Mouse (Mus musculus) adrenal gland, postnatal 10 days (tissue): Measurements from ENCODE around the gene Fance. TPM values are rescaled to one million over a fixed set of nuclear protein-coding genes. Genes with fewer than 3 reads are reported as not detected.
"Not testable (repeated sequence)": the region's sequence is repeated elsewhere in the genome, so short reads cannot be mapped to it uniquely, and the experiment has no call there.

Experiments
- DNase-seq: peaks from one replicate; pipeline ENCODE4 v3.0.0; 2021; ENCODE audit warnings: mixed read lengths
- total RNA-seq, 2 experiments: library from RNA; stranded (reverse); gene quantifications; 2 replicates each; pipeline ENCODE4 v1.2.3; 2021

Fance gene
- total RNA-seq, 2 experiments from 2014 or later: 24.2 to 36.2 TPM

GRCm38 (mm10) chr17:28291346-28291745 is 22.0 kb upstream of the Fance start:
- DNase-seq: no peak

DNA sequence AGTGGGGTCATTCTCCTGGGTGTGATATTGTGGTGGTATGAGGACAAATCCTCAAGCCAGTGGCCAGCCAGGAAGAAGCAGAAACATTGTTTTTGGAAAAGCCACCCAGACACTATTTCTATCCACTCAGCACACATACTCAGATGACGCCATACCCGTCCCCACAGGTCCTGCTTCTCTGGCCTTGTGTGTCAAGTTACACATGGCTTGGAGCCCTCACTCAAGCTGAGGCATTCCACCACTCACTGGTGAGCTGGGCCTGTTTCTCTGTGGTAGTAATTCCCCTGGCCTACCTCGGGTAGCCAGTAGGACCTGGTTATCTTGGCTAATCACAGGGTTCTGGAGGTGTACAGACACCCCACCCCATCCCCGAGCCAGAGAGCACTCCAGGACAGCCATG is 19.6 kb upstream of the Fance start:
- DNase-seq: no peak

DNA sequence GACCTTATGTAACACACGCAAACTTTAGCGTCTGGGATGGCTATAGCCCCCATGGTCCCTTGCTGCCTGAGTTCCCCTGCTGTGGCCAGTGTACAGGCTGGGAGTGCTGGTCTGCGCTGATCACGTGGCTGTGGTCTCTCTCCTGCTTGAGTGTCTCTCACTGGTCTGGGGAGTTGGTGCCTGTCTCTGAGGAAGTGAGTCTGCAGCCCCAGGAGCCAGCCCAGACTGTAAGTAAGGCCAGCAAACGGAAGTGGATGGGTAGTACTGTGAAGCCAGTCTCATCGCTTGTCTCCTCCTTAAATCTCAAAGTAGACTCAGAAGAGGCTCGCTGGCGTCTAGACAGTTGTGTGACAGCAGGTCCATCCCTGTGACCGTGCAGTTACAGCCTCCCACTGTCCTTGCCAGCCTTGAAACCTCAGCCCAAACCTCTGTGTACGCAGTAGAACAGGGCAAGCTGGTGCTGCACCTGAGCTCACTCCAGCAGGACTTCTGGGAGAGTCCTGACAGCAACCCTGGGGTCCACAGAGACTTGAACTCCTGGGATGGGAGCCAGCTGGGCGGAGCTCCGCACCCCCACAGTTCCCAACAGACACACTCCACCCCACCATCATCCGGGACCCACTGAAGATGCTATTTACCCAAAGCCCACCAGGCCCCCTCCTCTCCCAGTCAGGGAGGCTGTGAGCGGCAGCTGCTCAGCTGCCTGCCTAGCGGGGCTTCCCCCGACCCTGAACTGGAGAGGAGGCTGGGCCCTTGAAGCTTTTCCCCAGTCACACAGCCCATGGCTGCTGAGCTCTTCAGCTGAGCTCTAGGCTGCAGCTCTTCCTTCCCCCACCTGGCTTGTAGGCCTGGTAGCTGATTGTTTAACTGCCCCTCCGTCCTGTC is 18.6 kb upstream of the Fance start:
- DNase-seq: no peak

DNA sequence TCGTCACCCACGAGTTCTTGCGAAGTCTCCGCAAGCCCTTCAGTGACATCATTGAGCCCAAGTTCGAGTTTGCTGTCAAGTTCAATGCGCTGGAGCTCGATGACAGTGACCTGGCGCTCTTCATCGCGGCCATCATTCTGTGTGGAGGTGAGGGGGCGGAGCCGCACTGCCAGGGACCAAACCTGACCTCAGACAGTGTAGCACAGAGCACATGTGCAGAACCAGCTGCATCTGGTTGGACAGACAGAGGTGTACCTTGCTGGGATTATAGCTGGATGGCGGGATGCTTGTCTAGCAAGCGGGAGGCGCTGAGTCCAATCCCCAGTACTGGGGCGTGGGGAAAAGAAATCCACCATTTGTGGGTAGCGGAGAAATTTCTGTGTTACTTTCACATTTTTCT is 14.4 kb upstream of the Fance start:
- no peak for DNase-seq

- no peak for DNase-seq
Measured at GRCm38 (mm10) chr17:28299669-28300320, 13.5 kb upstream of the Fance start.

DNA sequence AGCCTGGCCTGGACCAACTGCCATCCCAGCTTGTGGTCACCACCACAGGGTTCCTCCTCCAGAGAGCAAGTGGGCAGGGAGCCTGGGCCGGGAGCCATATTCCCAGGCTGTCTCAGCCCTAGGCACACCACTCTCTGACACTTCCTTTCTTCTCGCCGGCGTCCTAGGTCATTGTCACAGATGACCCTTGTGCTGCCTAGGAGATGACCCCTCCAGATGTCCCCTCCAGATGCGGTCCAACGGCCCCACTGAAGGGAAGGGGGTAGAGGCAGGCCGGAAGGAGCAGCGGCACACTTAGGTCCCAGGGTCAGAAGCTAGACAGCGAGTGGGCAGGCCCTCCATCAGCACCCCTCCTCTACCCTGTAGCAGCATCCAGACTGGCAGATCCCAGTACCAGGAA is 13.0 kb upstream of the Fance start:
- no peak for DNase-seq

- DNase-seq: no peak
Measured at GRCm38 (mm10) chr17:28300850-28301249, 12.5 kb upstream of the Fance start.

GRCm38 (mm10) chr17:28305172-28305571 is 8.1 kb upstream of the Fance start:
- no peak for DNase-seq

GRCm38 (mm10) chr17:28308297-28309195 is 4.8 kb upstream of the Fance start:
- peak; percentile 94 for DNase-seq

GRCm38 (mm10) chr17:28310831-28311230 is 2.5 kb upstream of the Fance start:
- DNase-seq: no peak

DNA sequence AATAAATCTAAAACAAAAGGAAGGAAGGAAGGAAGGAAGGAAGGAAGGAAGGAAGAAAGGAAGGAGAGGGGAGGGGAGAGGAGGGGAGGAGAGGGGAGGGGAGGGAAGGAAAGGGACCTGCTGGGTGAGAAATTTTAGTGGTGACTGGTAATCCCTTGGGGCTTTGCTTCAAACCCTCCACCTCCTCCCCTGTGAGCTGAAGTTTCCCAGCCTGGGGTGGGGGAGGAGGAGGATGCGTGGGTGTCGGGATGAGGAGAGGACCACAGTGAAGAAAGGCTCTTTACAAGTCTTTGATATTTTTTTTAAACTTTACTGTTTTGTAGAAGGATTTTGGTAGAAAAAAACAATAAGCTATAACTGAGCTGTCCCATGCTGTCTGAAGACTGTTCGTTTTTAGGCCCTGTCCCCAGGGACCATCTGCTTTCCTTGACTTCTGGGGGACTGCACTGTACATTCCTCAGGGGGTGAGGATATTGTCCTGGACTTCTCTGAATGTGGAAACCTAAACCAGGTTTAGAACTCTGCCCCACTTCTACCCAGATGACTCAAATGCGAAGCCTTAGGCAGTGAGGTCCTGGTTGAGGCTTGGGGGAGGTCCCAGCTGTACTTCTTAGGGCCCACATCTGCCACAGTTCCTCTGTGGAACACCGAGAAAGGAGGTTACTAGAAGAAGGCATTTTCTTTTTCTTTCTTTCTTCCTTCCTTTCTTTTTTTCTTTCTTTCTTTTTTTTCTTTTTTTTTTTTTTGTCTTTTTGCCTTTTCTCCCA is 1.8 kb upstream of the Fance start:
- no peak for DNase-seq

DNA sequence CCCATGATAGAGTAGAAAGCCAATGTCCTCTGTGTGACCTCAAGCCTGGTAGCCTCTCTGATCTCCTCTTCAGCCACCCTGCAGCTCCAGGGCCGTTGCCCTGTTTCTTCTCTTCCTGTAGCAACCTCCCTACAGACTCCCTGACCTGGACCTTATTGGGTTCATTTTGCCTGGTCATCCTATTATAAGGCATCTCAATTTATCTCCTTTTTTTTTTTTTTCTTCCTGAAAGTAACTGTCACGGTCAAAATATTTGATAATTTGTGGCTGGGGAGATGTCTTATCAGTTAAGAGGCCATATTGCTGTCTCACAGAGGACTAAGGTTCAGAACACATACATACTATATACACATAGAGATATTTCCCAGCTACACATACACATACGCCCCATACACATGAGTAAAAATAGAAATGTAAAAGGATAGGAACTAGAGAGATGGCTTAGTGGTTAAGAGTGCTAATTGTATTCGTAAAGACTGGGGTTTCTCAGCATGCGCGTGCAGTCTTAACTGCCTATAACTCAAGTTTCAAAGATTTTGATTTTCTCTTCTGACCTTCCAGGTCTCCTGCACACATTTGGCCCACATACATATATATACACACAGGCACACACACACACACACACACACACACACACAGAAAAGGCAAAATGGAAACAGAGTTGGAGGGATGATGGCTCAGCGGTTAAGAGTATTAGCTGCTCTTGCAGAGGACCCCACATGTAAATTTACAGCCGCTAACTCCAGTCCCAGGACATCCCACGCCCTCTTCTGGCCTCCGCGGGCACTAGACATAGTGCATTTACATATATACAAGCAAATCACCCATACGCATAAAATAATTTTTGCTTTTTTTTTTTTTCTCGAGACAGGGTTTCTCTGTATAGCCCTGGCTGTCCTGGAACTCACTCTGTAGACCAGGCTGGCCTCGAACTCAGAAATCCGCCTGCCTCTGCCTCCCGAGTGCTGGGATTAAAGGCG is 797 bp upstream of the Fance start:
- DNase-seq: peak; percentile 34

- no peak for DNase-seq
Measured at GRCm38 (mm10) chr17:28313880-28314225, 534 bp downstream of the Fance start.

DNA sequence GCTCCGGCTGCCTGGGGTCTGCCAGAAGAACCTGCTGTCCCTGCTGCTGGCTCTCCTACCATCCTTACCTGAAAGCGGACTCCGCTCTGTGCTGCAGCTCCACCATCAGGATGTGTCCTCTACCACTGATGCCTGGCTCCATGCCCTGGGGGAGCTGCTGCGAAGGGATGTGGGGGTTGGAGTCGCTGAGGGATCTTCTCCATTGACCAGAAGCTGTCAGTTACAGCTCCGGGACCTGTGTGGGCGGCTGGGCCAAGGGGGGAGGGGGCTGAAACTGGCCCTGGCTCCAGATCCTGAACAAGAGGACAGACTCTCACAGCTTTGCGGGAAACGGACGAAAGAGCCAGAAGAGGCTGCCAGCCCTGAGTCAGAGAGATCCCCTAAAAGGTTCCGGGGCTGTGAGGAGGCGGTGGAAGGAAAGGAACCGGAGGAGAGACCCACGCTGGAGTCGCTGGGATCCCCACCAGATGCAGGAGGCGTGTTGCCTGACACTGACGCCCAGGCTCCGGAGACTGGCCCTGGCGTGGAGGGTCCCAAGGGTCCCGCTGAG is 2.4 kb downstream of the Fance start:
- no peak for DNase-seq

DNA sequence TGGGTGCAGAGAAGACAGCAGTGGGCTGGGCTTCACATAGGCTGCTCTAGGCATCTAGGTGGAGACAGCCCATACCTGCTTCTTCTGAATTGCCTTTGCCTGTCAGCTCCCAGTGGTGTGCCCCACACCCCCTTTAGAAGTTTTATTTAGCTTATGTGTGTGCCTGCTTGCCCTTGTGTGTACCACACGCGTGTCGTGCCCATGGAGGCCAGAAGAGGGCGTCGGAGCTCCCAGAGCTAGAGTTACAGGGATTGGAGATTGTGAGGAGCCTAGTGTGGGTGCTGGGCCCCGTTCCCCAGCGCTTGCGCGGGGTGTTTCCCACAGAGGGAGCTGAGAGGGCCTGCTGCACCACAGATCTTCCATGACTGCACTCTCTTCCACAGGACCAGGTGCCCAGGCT is 3.2 kb downstream of the Fance start:
- no peak for DNase-seq

GRCm38 (mm10) chr17:28317091-28317490 is 3.8 kb downstream of the Fance start:
- no peak for DNase-seq

DNA sequence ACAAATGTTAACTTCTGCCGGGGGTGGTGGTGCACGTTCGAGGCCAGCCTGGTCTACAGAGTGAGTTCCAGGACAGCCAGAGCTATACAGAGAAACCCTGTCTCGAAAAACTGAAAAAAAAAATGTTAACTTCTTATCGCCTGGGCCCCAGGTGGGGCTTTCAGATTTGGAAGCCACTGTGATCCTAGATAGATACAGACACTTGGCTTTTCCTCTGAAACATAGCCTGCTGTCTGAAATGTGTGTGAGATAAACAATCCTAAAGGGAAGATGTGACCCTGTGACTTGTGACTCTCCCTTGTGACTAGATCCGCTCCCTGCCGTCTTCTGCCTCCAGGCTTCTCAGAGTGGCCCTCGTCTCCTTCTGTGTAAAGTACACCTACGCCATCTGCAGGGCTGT is 4.4 kb downstream of the Fance start:
- DNase-seq: no peak

- DNase-seq: no peak
Measured at GRCm38 (mm10) chr17:28321700-28322099, 8.4 kb downstream of the Fance start.

GRCm38 (mm10) chr17:28323786-28324185 is 10.5 kb downstream of the Fance start:
- DNase-seq: peak; percentile 40

DNA sequence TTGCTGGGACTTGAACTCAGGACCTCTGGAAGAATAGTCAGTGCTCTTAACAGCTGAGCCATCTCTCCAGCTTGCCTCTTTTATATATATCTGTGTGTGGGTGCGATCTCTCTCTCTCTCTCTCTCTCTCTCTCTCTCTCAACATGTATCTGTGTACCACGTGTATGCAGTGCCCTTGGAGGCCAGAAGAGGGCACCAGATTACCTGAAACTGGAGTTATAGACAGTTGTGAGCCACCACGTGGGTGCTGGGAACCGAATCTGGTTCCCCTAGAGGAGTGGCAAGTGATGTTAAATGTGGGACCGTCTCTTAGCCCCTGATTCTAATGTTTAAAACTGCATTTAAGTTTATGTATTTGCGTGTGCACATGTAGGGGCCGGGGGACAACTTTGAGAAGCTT is 11.1 kb downstream of the Fance start:
- DNase-seq: not testable (repeated sequence)
